Mouse (Mus musculus): Measurements from ENCODE around the gene Slc2a12. TPM values are rescaled to one million over a fixed set of nuclear protein-coding genes. Genes with fewer than 3 reads are reported as not detected.

Slc2a12 gene
- 1.1 and 1.4 TPM in 2 replicates for polyA plus RNA-seq (2015; fragmentation: Nextera tagmentation; extraction: Ambion mirVana)

GRCm38 (mm10) chr10:22644853-22645491 is at the start of gene Slc2a12:
Gene Slc2a12, plus strand, starts transcription at chr10:22645011.
- peak within 1 kb of the TSS; percentile 31; the same call in 1 of the 2 replicates for H3K9ac ChIP-seq (replicated peaks)
- H3K4me1 ChIP-seq, result no peaks in the 10 kb centered on the region
- peak within 1 kb of the TSS; percentile 38; the same call in 1 of the 2 replicates for H3K27ac ChIP-seq (replicated peaks)
- 5% methylated on average over 40 of the region's 40 CpGs for WGBS
- H3K4me2 ChIP-seq, result peak within 1 kb of the TSS; percentile 83
- no peaks in the 10 kb centered on the region for H3K36me3 ChIP-seq
- no peaks in the 10 kb centered on the region for H3K9me3 ChIP-seq (replicated peaks)
- H3K27me3 ChIP-seq (replicated peaks), result no peaks in the 10 kb centered on the region
- ATAC-seq (ENCODE audit: low FRiP score), result peak; percentile 86
- peak within 1 kb of the TSS; percentile 48 for H3K4me3 ChIP-seq (replicated peaks)

GRCm38 (mm10) chr10:22598908-22599480 is 45.8 kb upstream of the Slc2a12 start:
- Histone ChIP-seq H3K9ac (replicated peaks) (no peak overlapping the region), H3K4me1 (no peaks in the 10 kb centered on the region), H3K27me3 (replicated peaks) (no peaks in the 10 kb centered on the region), H3K27ac (replicated peaks) (no peak overlapping the region), H3K9me3 (replicated peaks) (no peaks in the 10 kb centered on the region), H3K4me2 (no peak overlapping the region), H3K36me3 (no peaks in the 10 kb centered on the region), H3K4me3 (replicated peaks) (no peak overlapping the region)
- 90% methylated on average over 8 of the region's 8 CpGs for WGBS
- ATAC-seq (ENCODE audit: low FRiP score), result no peak

GRCm38 (mm10) chr10:22601046-22601445 is 43.8 kb upstream of the Slc2a12 start:
- no peak overlapping the region for H3K4me2 ChIP-seq
- no peaks in the 10 kb centered on the region for H3K9me3 ChIP-seq (replicated peaks)
- no peaks in the 10 kb centered on the region for H3K27me3 ChIP-seq (replicated peaks)
- no peak overlapping the region for H3K9ac ChIP-seq (replicated peaks)
- H3K4me3 ChIP-seq (replicated peaks), result no peak overlapping the region
- 82% methylated on average over 6 of the region's 6 CpGs for WGBS
- H3K27ac ChIP-seq (replicated peaks), result no peak overlapping the region
- H3K36me3 ChIP-seq, result no peaks in the 10 kb centered on the region
- H3K4me1 ChIP-seq, result no peaks in the 10 kb centered on the region
- no peak for ATAC-seq (ENCODE audit: low FRiP score)

GRCm38 (mm10) chr10:22604801-22605200 is 40.0 kb upstream of the Slc2a12 start:
- no peak overlapping the region for H3K27ac ChIP-seq (replicated peaks)
- no peak overlapping the region for H3K4me3 ChIP-seq (replicated peaks)
- H3K36me3 ChIP-seq, result no peaks in the 10 kb centered on the region
- peaks cover 6% of the 10 kb centered on the region; the same call in 1 of the 2 replicates for H3K4me1 ChIP-seq
- no peaks in the 10 kb centered on the region for H3K27me3 ChIP-seq (replicated peaks)
- H3K4me2 ChIP-seq, result no peak overlapping the region
- no peaks in the 10 kb centered on the region for H3K9me3 ChIP-seq (replicated peaks)
- WGBS, result 84% methylated on average over 2 of the region's 2 CpGs
- H3K9ac ChIP-seq (replicated peaks), result no peak overlapping the region
- ATAC-seq (ENCODE audit: low FRiP score), result no peak

- H3K36me3 ChIP-seq, result no peaks in the 10 kb centered on the region
- no peaks in the 10 kb centered on the region for H3K27me3 ChIP-seq (replicated peaks)
- 50% methylated on average over 5 of the region's 5 CpGs for WGBS
- H3K9ac ChIP-seq (replicated peaks), result no peak overlapping the region
- H3K4me1 ChIP-seq, result peaks cover 6% of the 10 kb centered on the region; the same call in 1 of the 2 replicates
- no peak overlapping the region for H3K4me2 ChIP-seq
- no peak overlapping the region for H3K27ac ChIP-seq (replicated peaks)
- H3K4me3 ChIP-seq (replicated peaks), result no peak overlapping the region
- ATAC-seq (ENCODE audit: low FRiP score), result peak; percentile 21; the same call in 1 of the 2 replicates
- H3K9me3 ChIP-seq (replicated peaks), result no peaks in the 10 kb centered on the region
Measured at GRCm38 (mm10) chr10:22608273-22608672, 36.5 kb upstream of the Slc2a12 start.

GRCm38 (mm10) chr10:22608799-22609357 is 35.9 kb upstream of the Slc2a12 start:
- no peaks in the 10 kb centered on the region for H3K27me3 ChIP-seq (replicated peaks)
- peak overlapping the region; percentile 57 for H3K4me2 ChIP-seq
- peak; percentile 72; the same call in 1 of the 2 replicates for ATAC-seq (ENCODE audit: low FRiP score)
- H3K36me3 ChIP-seq, result no peaks in the 10 kb centered on the region
- 0 out of 2 replicates have a peak overlapping the region, but pooled peaks have one; percentile 56 for H3K27ac ChIP-seq (replicated peaks)
- H3K9me3 ChIP-seq (replicated peaks), result no peaks in the 10 kb centered on the region
- H3K4me1 ChIP-seq, result peaks cover 6% of the 10 kb centered on the region; the same call in 1 of the 2 replicates
- H3K9ac ChIP-seq (replicated peaks), result peak overlapping the region; percentile 45
- WGBS, result under 1% methylated on average over 11 of the region's 11 CpGs
- H3K4me3 ChIP-seq (replicated peaks), result peak overlapping the region; percentile 25

GRCm38 (mm10) chr10:22613301-22613700 is 31.5 kb upstream of the Slc2a12 start:
- peaks cover 6% of the 10 kb centered on the region; the same call in 1 of the 2 replicates for H3K4me1 ChIP-seq
- no peak overlapping the region for H3K27ac ChIP-seq (replicated peaks)
- H3K27me3 ChIP-seq (replicated peaks), result no peaks in the 10 kb centered on the region
- H3K9me3 ChIP-seq (replicated peaks), result no peaks in the 10 kb centered on the region
- ATAC-seq (ENCODE audit: low FRiP score), result no peak
- H3K4me2 ChIP-seq, result no peak overlapping the region
- 85% methylated on average over 5 of the region's 5 CpGs for WGBS
- H3K9ac ChIP-seq (replicated peaks), result no peak overlapping the region
- H3K36me3 ChIP-seq, result no peaks in the 10 kb centered on the region
- no peak overlapping the region for H3K4me3 ChIP-seq (replicated peaks)

- no peak overlapping the region for H3K4me2 ChIP-seq
- 95% methylated on average over 8 of the region's 8 CpGs for WGBS
- no peak overlapping the region for H3K4me3 ChIP-seq (replicated peaks)
- H3K9me3 ChIP-seq (replicated peaks), result no peaks in the 10 kb centered on the region
- no peak overlapping the region for H3K27ac ChIP-seq (replicated peaks)
- H3K36me3 ChIP-seq, result no peaks in the 10 kb centered on the region
- no peaks in the 10 kb centered on the region for H3K4me1 ChIP-seq
- no peak overlapping the region for H3K9ac ChIP-seq (replicated peaks)
- no peaks in the 10 kb centered on the region for H3K27me3 ChIP-seq (replicated peaks)
- ATAC-seq (ENCODE audit: low FRiP score), result no peak
Measured at GRCm38 (mm10) chr10:22614554-22614953, 30.3 kb upstream of the Slc2a12 start.

- ATAC-seq (ENCODE audit: low FRiP score), result no peak
- Histone ChIP-seq H3K36me3 (no peaks in the 10 kb centered on the region), H3K27ac (replicated peaks) (no peak overlapping the region), H3K27me3 (replicated peaks) (no peaks in the 10 kb centered on the region), H3K4me1 (no peaks in the 10 kb centered on the region), H3K9me3 (replicated peaks) (no peaks in the 10 kb centered on the region), H3K4me3 (replicated peaks) (no peak overlapping the region), H3K4me2 (no peak overlapping the region), H3K9ac (replicated peaks) (no peak overlapping the region)
- 52% methylated on average over 10 of the region's 10 CpGs for WGBS
Measured at GRCm38 (mm10) chr10:22615309-22615708, 29.5 kb upstream of the Slc2a12 start.

GRCm38 (mm10) chr10:22618842-22619241 is 26.0 kb upstream of the Slc2a12 start:
- no peak for ATAC-seq (ENCODE audit: low FRiP score)
- Histone ChIP-seq H3K27ac (replicated peaks) (no peak overlapping the region), H3K9ac (replicated peaks) (no peak overlapping the region), H3K27me3 (replicated peaks) (no peaks in the 10 kb centered on the region), H3K9me3 (replicated peaks) (no peaks in the 10 kb centered on the region), H3K4me2 (no peak overlapping the region), H3K4me3 (replicated peaks) (no peak overlapping the region), H3K4me1 (no peaks in the 10 kb centered on the region), H3K36me3 (no peaks in the 10 kb centered on the region)
- WGBS, result 87% methylated on average over 2 of the region's 2 CpGs

- ATAC-seq (ENCODE audit: low FRiP score), result no peak
Measured at GRCm38 (mm10) chr10:22628832-22629231, 16.0 kb upstream of the Slc2a12 start.

GRCm38 (mm10) chr10:22631103-22631502 is 13.7 kb upstream of the Slc2a12 start:
- no peak overlapping the region for H3K4me2 ChIP-seq
- peaks cover 3% of the 10 kb centered on the region; the same call in 1 of the 2 replicates for H3K4me1 ChIP-seq
- H3K9ac ChIP-seq (replicated peaks), result no peak overlapping the region
- H3K27ac ChIP-seq (replicated peaks), result no peak overlapping the region
- no peak overlapping the region for H3K4me3 ChIP-seq (replicated peaks)
- no peak for ATAC-seq (ENCODE audit: low FRiP score)
- no peaks in the 10 kb centered on the region for H3K9me3 ChIP-seq (replicated peaks)
- no peaks in the 10 kb centered on the region for H3K27me3 ChIP-seq (replicated peaks)
- H3K36me3 ChIP-seq, result no peaks in the 10 kb centered on the region
- 84% methylated on average over 4 of the region's 4 CpGs for WGBS

More at GRCm38 (mm10) chr10:22628832-22629231, 16.0 kb upstream of the Slc2a12 start:
- H3K27ac ChIP-seq (replicated peaks), result no peak overlapping the region
- no peak overlapping the region for H3K4me3 ChIP-seq (replicated peaks)
- H3K9me3 ChIP-seq (replicated peaks), result no peaks in the 10 kb centered on the region
- H3K36me3 ChIP-seq, result no peaks in the 10 kb centered on the region
- no peak overlapping the region for H3K9ac ChIP-seq (replicated peaks)
- H3K4me2 ChIP-seq, result no peak overlapping the region
- H3K27me3 ChIP-seq (replicated peaks), result no peaks in the 10 kb centered on the region
- H3K4me1 ChIP-seq, result peaks cover 3% of the 10 kb centered on the region; the same call in 1 of the 2 replicates
- 94% methylated on average over 1 of the region's 1 CpGs for WGBS
